Mouse (Mus musculus): ENCODE data around the gene Cbl. TPM values are rescaled to one million over a fixed set of nuclear protein-coding genes. Genes with fewer than 3 reads are reported as not detected.
A peak's percentile ranks its signal among the peaks of the same experiment; 100 is the strongest.

The Cbl gene
- total RNA-seq, 4 experiments from 2014 or later: 5.1 to 10.2 (median 7.3) TPM

DNA sequence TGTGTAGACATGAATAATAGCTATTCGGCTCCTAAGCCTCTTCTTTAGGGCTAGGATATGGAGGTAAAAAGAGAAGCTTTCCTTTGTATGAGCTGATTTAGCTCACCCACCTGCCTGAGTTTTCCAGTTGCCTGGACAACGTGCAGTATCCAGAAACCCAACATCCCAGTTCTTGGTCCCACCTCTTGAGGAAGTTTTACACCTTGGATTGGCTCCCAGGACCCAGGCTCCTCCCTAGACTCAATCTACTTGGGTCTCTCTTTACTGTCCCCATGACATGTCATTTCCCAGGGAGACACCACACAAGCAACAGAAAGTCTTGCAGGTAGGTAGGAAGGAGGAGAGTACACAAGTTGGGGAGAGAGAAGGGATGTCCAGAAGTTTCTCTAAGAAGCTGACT lies 6.5 kb upstream of the Cbl start, which contains the start of gene Ccdc153:
TSS of gene Ccdc153 (plus strand) at position 278 of the 400 bp plus-strand sequence.
- DNase-seq (ENCODE audit: low spot score in 2 of 2): no peak

DNA sequence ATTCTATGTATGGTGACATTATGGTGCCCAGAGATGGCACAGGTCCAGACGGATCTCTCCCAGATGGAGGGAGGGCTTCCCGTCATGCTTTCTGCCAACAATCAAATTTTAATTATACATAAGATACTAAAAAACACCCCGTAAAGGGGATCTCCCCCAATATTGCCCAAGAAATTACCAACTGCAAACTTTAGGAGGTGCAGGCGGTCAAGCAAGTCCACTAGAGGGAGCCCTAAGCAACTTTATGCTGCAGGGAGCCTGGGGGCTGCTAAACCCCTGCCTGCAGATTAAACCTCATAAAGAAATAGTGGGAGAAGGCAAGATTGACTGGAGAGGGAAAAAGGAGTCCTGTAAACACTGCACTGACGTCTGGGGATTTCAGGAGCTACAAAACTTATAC lies 5.6 kb upstream of the Cbl start:
- DNase-seq (ENCODE audit: low spot score in 2 of 2): no peak

DNA sequence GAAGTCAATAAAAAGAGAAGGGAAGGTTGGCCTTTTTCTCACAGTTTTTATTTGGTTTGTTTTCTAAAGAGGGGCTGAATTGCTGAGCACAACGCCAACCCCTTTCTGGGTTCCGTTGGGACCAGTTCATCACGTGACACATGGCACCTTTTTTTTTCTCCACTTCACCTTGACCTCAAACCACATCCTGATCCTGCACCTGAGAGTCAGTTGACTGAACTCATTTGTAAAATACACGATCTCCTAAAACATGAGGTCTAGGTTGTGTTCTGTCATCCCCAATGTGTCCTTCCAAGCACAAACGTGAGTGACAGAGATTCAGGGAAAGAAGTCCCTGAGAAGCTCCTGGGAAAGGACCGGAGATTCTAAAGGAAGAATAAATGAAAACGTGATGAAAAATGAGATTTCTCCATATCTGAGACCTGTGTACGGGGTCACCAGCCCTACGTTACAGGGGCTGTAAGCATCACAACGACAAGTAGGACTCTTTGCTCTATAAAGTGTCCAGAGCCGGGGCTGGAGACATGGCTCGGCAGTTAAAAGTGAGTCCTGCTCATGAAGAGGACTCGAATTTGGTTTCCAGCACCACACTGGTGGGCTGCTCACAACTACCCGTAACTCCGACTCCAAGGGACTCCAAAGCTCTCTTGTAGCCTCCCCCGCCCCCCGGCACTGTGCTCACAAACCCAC lies 4.8 kb upstream of the Cbl start:
- no peak for DNase-seq (ENCODE audit: low spot score in 2 of 2)

DNA sequence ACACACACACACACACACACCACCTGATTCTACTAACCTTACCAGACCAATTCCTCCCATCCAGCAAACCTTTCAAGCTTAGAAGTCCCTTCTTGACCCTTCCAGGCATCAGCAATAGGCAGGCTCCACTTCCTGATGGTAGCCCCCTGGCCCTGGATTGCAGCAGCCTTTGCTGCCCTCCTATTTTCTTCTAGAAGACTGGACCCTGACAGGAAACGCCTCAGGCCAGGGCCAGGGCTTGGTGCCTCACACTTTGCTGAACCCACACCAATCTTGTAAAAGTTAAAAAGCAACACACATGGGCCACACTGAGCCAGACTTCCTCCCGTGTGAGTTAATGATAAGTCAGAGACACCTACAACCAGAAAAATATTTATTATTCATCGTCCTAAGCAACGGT lies 3.3 kb upstream of the Cbl start:
- DNase-seq (ENCODE audit: low spot score in 2 of 2): no peak

DNA sequence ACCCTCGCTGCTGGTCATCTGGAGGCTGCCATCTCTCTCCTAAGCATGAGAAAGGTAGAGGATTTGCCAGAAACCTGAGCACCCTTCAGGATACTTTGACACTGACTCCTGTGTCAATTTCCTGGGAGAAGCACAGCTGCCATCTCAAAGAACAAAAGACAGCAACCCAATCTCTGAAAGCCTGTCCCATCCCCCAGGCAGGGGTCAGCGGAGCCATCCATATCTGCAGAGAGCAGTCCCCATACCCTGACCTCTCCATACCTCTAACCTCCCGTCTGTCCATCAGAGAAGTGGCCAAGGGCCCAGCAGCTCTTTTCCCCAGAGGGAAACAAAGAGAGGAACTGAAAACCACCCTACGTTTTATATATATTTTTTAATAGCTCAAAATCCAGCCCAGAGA lies 2.8 kb upstream of the Cbl start:
- no peak for DNase-seq (ENCODE audit: low spot score in 2 of 2)

DNA sequence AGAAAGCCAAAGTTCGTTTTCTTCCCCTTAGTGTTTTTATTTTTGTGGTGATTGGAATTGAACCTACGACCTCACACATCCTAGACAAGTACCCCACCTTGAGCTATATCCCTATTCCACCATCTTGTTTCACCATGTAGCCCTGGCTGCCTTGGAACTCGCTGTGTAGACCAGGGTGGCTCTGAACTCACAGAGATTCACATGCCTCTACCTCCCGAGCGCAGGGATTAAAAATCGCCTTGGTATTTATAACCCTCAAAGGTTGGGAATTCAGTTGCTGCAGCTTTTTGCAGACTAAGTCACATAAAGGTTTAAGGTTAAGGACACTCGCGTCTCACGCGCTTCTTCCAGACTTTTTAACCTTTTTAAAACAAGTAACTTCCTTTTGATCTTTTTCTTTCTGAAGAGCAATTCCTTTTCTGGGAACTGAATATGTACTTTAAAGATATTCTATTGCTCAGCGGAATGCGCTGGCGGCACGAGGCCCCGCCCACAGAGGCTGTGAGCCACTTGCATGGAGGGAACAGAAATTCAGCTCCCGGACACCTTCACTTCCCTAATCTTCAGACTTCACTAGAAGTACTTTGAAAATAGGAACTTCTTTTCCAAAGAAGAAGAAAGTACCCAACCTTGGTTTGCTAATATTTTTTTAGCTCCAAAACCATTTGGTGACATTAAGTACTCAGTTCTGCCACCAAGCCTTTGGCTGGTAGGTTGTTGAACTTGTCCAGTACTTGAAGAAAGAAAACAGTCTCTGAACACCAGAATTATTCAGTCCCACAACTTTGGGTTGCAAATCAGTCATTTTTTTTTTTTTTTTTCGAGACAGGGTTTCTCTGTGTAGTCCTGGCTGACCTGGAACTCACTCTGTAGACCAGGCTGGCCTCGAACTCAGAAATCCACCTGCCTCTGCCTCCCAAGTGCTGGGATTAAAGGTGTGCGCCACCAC lies 904 bp upstream of the Cbl start:
- peak in 1 of 2 experiments; percentile 37 for DNase-seq (ENCODE audit: low spot score in 2 of 2)

DNA sequence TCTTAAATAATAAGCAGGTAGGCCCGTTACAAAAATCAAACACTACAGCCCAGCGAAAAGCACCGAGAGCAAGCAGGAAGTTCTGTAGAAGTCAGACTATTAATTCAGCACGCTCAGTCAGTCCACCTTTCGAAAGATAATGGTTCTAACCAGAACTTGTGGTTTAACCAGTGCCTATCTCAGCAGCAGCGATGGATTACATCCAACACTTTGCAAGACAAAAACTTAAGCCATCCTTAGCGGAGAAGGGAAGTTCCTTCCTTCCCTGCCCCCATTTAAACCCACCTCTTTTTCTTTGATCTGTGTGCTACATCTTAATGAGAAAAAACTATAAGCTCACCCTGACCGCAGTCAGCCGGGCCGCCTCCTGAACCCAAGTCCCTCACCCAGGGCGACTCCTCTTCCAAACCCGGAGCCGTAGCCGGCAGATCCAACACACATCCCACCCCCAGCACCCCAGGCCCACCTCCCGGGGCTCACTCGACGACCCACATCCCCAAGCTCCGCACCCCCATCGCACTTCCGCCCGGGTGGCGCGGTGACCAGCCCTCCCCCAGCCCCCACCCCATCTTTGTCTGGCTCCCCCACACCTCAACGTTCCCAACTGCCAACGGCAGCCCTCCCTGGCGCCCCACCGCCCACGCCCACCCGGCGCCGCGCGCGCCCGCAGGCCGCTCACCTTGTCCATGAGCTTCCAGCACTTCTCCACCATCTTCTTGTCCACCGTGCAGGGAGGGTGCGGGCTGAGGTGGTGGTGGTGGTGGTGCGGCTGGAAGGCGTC lies 638 bp downstream of the Cbl start:
- DNase-seq (ENCODE audit: low spot score in 2 of 2): no peak

DNA sequence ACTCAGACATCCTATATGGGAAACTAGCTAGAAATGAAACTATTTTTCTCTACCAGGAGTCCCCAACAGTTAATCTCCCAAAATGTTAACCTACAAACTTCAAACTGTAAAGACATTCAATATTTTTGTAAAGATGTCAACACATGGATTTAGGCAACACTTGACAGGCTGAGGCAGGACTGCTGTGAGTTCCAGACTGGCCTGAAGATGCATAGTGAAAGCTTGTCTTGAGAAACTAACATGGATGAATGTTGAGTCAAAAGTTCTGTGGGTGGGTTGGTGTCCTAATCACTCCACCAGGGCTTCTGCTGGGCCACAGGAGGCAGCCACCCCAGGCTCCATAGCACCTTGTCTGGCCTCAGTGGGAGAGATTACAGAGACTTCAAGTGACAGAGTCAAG lies 2.2 kb downstream of the Cbl start:
- no peak for DNase-seq (ENCODE audit: low spot score in 2 of 2)

DNA sequence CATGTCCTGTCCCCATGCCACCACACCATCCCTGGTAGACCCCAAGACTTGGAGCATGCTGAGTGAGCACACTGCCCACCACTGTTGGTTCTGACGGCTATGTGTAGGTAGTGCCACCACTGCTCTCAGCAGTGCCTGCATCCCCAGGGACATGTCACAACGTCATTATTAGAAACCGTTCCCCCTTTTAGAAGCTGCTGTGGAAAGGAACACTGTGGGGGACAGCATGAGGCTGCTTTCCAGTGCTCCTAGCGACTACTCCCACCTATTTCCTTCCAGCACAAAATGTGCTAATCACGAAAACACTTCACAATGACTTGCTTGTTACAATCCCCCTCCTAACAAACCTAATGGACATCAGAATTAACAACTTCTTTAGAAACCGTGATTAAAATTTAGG lies 7.9 kb downstream of the Cbl start:
- no peak for DNase-seq (ENCODE audit: low spot score in 2 of 2)

DNA sequence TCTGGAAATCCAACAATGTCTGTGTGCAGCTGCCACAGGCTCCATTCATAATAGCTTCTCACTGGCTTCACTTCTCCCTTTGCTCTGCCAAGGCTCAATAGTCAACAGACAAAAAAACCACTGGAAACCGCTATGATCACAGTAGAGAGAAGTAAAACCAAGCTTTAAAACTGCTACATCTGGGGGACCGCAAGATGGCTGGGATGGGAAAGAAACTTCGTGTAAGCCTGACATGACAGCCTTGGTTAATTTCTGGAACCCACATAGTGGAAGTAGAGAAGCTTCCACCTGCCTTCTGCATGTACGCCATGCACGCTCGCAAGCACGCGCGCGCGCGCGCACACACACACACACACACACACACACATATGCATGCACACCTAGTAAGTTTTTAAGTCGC lies 20.3 kb downstream of the Cbl start:
- no peak for DNase-seq (ENCODE audit: low spot score in 2 of 2)

DNA sequence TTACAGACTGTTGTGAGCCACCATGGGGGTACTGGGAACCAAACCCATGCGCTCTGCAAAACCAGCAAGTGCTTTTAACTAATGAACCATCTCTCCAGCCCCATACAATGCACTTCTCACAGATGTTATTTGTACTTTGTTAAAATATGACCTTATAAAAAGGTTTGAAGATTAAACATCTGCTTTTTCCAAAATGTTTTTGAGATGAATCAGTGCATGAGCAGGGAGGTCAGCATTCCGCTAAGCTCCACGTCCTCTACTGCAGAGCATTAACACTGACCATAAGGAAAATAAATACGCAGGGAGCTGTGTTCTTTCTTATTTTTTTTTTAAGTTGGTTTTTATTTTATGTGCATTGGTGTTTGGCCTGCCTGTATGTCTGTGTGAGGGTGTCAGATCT lies 21.4 kb downstream of the Cbl start:
- DNase-seq (ENCODE audit: low spot score in 2 of 2): no peak

DNA sequence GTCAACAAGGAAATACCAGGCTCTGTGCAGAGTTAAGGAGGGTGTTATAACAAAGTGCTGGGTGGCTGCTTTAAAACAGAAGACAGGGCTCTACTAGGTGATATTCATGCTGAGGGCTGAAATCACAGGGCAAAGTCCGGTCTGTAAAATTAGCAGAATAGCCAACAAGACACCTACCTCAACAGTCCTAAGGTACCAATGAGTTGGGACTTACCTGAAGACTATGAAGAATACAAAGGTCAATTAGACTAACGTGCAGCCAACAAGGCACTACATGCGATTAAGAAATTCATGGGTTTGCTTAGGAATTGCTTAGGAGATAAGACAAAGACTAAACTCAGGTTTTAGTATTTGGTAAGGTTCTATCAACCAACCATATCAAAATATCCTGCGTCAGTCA lies 24.4 kb downstream of the Cbl start:
- DNase-seq (ENCODE audit: low spot score in 2 of 2): no peak

DNA sequence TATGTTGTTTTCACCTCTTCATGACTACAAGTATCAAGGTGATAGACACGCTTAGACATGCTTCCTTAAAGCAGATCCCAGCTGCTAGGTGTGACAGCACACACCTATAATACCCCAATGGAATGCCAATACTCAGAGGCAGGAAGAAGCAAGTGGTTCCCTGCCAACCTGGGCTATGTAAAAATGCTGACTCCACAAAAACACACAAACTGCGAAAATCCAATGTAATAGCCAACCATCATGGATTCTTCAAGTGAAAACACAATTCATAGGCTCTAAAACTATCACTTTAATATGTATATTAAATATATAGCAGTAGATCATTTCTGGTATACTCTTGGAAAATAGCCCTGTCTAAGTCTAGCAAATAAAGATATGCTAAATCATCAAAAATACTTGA lies 26.0 kb downstream of the Cbl start:
- no peak for DNase-seq (ENCODE audit: low spot score in 2 of 2)

DNA sequence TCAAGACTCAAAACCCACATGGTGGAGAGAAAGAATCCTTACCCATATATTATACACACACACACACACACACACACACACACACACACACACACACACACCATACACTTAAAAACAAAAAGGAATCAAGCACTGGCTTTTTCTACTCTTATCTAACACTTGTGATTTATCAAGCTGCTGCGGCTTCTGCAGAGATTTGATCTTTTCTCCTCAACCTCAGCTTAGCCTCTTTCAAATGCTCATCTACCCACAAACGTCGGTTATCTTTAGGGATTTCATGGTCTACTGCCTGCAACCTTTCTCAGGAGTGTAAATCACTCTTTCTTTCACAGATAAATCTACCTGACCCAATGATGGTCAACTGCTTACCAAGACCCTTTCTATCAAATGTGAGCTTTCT lies 33.4 kb downstream of the Cbl start:
- DNase-seq (ENCODE audit: low spot score in 2 of 2): no peak

DNA sequence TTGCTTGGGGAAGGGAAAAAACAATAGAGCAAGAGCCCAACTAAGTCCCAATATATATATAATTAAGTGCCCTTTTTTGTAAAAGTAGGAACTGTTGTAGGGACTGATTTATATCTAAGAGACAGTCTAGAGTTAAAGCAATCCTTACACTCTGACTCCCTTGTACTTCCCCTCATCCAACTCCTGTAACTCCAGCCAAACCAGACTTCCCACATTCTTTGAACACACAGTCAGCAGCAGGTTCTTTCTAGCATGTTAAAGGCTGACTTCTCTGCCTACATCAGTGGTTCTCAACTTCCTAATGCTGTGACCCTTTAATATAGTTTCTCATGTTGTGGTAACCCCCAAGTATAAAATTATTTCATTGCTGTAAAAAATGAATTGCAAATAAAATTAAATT lies 34.3 kb downstream of the Cbl start:
- DNase-seq (ENCODE audit: low spot score in 2 of 2): no peak

DNA sequence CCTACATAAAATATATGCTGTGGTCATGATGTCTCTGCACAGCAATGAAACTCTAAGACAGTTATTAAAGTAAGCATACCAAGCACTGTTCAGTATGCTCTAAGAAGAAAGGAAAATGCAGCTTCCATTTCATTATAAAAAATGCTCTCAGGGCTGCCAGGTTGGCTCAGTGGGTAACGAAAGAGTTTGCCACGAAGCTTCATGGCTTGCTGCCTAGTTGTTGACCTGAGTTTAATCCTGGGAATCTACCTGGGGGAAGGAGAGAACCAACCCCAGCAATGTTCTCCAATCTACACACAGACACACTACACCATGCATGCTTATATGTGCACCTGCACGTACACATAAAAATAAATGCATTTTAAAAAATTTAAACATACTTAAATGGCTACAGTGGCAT lies 34.7 kb downstream of the Cbl start:
- no peak for DNase-seq (ENCODE audit: low spot score in 2 of 2)

DNA sequence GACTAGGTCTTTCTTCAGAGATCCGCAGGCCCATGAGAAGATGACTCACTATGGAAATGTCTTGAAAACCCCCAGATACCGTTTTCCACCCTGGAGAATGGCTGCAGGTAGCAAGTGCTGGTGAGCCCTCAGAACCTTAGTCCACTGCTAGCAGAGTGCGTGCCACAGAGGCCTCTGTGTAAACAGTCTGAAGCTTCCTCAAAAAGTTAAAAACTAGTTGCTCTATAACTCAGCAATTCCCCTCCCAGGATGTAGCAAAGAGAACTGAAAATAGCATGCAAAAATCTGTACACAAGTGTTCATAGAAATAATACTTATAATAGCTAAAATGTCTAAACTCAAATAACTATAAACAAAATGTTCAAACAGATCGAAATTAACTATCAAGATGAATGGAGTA lies 37.5 kb downstream of the Cbl start:
- no peak for DNase-seq (ENCODE audit: low spot score in 2 of 2)

DNA sequence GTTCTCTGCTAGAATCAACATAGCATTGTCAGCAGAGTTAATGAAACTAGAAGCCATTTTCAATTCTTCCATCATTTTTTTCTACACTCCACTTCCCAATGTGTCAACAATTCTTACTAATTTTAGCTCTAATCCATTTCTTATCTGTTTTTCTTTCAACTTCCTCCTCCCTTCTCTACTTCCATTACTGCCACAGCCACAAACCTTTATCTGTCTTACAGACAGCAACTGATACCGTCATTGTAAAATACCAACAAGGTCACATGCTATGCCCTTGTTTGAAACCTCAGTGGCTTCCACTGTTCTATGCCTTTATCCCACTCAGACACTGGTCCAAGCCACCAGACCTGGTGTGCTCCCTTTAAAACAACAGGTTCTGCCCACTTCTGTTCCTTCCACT lies 39.8 kb downstream of the Cbl start:
- no peak for DNase-seq (ENCODE audit: low spot score in 2 of 2)

DNA sequence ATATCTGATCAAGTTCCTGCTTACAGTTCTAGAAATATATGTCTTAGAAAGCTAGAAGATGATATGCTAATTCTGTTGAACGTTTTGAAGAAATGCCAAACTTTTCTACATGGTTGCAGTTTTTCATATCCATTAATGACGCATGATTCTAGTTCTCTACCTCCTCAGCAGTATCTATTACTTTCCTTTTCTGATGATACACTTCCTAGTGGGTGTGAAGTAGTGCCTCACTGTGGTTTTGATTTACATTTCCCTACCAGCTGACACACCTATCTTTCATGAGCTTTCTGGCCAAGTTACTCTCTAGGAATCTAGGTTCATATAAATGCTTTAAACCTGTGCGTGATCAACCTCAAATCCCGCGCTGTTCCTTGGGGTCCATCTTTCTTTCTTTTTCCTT lies 41.1 kb downstream of the Cbl start:
- DNase-seq (ENCODE audit: low spot score in 2 of 2): no peak

DNA sequence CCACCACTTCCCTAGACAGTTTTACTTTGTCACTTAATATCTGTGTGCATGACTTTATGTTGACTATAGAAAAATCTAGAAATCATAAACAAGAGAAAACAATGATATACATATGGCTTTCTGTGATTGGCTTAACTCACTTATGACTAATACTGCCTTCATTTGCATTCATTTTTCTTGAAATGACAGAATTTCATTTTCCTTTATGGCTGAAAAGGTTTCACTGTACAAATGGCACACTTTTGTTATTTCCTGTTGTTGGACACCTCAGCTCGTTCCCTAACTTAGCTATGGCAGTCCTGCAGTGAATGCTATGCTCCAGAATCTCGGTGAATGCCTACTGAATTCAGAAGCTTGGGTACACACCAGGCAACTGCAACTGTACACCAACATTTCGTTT lies 41.5 kb downstream of the Cbl start:
- DNase-seq (ENCODE audit: low spot score in 2 of 2): no peak

DNA sequence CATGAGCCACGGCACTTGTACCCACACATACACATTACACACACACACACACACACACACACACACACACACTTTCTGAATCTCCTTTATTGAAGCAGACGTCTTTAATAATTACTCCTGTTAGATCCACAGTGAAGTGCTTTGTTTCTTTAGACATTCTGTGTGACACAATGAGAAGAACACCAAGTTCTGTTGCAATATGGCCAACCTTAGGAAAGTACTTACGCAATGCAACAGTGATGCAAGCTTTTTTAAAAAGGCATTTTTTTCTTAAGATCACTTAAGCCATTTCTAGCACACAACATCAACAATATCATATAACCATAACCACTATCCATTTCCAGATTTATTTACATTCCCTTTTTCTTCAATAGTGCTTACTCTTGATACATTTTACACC lies 42.7 kb downstream of the Cbl start:
- no peak for DNase-seq (ENCODE audit: low spot score in 2 of 2)

DNA sequence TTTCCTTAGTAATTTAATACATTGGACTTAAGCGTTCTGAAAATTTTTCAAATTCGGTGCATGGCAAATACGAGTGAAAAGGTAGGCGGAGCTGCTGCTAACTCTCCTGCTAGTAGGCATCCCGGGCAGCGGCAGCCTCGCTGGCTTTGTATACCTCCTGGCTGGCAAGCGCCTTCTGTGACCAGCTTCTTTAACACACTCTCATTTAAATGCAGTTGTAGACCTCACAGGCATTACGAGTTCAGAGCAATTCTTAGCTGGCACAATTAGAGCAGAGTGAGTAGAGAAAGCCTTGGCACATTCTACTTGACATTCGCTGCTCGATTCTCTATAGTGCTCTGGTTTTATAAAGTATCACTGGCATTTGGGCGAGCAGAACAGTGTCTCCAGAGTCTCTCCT lies 45.6 kb downstream of the Cbl start:
- DNase-seq (ENCODE audit: low spot score in 2 of 2): no peak
